Mouse (Mus musculus): Measurements from ENCODE around the gene Zfpm1.

DNA sequence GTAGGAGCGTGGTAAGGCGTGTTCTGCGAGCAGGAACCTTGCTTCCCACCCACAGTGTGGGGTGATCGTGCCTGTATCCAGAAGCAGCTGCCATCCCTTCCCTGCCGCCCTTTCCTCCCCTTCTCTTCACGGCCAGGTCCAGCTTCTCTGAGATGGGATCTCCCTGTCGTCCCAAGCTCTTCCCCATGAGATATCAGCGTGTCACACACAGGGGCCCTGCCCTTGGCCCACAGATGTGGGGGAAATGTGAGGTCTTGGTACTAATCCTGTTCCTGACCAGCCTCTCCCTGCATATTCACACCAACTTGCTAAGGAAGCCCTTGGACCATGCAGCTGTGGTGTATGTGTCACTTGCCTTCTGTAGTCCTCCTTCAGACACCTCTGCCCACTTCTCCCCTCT is 5.8 kb downstream of the Zfpm1 start:
- TF ChIP-seq POLR2A (IDR thresholded peaks at IDR 0.05; ENCODE audit: extremely low read depth, insufficient read depth, low read length) (no peak), CTCF (IDR thresholded peaks at IDR 0.05; ENCODE audit: low read depth, low read length) (no peak)

Measured in liver, adult 2 months (tissue).